Mouse (Mus musculus) adrenal gland, postnatal 4 days (tissue): Measurements from ENCODE around the gene Slc17a8. TPM values are rescaled to one million over a fixed set of nuclear protein-coding genes. Genes with fewer than 3 reads are reported as not detected.
"Not testable (repeated sequence)": the region's sequence is repeated elsewhere in the genome, so short reads cannot be mapped to it uniquely, and the experiment has no call there.

Experiments
- DNase-seq, 2 experiments: peaks; one replicate each; pipeline ENCODE4 v3.0.0; 2021 to 2022; ENCODE audit warnings: low spot score in 2 of 2, mixed read lengths in 2 of 2
- total RNA-seq, 2 experiments: library from RNA; stranded (reverse); gene quantifications; 2 replicates each; pipeline ENCODE4 v1.2.3; 2021

Gene Slc17a8
- total RNA-seq, 2 experiments from 2014 or later, result 0.17 TPM; not detected in 1

DNA sequence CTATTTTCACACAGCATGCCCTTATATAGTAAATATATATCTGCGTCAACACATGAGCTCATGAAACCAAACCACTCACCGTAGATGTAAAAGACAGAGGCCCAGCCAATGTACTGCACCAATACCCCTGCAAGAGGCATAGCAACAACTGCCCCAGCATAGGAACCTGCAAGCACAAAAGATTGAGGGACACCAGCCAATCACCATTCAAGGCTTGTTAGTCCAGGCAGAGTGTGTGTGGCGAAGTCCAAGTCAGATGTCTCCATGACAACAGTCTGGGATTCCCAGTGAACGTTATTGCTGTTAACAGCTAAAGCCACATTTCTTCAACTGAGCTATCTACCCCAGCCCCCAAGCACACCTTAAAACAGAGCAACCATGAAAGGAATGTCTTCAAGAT is 28.3 kb downstream of the Slc17a8 start:
- DNase-seq, result no peak

DNA sequence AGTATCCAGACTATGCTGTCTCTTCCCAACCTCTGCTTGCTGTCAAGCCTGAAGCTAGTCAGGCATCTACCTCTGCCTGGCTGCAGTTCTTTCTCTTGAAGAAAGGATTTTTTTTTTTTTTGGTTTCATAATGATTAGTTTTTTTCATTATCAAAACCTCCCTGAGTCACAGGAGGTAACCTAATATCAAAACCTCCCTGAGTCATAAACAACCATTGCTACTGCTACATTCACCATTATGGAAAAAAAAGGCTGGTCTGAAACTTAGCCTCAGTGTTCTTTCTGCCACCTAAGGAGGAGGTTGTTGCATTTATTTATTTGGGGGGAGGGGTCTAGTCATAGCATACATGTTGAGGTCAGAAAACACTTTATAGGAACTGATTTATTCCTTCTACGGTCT is 31.2 kb downstream of the Slc17a8 start:
- DNase-seq, result no peak

DNA sequence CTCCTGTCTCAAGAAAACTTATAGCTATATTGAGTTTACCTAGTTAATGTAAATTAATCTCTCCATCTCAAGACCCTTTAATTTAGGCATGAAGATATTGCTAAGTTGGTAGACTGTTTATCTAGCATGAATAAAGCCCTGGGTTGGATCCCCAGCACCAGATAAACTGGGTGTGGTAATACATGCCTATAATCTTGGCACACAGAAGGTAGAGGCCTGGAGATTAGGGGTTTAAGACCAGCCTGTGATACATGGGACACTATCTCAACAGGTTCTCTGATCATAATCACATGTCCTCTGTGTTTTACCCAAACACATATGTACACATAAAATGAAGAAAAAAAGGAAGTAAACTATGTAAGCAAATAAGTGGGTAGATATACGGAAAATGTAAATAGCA is 32.3 kb downstream of the Slc17a8 start:
- DNase-seq, result no peak

DNA sequence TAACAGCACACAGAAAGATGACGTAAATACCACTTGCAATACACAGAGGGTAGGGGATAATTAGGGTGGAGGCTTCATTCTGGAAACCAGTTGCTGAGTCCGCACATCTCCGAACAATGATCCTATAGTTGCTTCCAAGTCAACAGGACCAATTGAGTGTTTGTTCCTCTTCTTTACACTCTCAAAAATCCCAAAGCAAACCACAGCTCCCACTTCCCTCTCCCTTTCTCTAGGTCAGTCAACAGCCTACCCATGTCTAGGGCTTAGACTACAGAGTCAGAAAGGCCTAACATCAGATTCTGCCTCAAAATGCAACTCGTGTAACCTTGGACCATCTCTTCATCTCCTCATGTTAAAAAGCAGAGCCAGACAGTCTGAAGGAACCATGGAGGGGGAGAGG is 36.3 kb downstream of the Slc17a8 start:
- no peak for DNase-seq

DNA sequence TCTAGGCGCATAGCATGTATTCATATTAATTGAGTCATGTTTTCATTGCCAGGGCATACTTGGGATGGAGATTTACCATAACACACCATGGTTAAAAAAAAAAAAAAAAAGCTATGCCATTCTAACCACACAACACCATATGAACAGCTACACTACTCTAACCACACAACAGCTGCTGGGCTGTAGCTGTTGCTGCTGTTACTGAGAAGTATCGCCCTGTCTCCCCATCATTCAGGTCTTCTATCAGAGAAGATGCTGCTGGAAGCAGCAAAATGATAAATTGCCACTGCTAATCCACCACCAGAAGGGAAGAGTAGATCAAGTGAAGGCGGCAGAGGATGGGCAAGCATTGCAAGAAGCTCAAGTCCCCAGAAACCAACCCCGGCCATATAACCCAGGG is 42.3 kb downstream of the Slc17a8 start:
- no peak for DNase-seq

DNA sequence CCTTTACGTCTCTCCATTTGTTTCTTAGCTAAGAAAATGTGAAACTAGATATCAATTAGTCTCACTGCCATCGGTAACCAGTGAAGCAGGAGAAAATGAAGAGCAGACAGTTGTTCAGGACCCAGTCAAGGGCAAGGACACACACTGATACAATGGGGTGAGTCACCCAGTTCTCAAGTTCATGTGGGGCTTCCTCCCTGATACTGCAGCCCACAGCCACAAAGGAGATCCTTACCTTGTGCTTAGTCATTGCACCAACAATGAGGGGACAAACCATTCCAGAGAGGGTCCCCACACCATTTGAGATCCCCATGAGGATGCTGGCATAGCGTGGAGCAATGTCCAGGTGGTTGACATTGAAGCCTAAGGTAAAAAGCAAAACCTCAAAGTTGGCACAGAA is 43.4 kb downstream of the Slc17a8 start:
- no peak for DNase-seq

DNA sequence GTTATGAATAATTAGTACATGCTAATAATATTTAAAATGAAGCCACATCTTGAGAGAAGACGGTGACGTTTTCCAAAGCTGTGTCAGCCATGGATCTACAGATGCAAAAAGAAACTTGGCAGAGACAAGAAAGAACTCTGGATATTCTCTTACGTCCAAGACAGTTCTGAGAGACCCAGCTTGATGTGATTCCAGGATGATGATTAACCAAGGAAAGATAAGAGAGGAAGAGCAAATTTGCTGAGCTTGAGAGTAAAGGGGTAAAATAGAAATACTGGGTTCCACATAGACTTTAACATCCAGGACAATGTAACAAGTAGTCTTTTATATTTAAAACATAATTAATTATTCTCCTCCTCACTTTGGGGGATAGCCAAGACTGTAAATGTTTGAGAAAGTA is 47.6 kb downstream of the Slc17a8 start:
- no peak for DNase-seq

DNA sequence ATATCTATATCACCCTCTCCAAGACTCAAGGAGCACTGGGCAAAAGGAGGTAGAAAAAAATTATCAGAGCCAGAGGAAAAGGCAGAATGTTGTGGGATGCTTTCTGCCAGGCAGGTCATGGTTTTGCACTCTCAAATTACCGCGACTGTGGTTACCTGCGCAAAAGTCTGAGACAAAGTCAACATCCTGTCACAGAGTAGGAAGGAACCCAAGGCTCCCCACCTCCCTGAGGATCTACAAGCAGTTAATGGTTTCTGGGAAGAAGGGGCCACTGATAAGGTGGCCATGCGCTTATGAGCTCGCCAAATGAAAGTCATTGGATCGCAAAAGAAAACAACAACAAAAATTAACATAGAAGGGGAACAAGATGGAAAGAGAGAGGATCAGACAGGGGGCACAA is 48.1 kb downstream of the Slc17a8 start:
- no peak for DNase-seq

DNA sequence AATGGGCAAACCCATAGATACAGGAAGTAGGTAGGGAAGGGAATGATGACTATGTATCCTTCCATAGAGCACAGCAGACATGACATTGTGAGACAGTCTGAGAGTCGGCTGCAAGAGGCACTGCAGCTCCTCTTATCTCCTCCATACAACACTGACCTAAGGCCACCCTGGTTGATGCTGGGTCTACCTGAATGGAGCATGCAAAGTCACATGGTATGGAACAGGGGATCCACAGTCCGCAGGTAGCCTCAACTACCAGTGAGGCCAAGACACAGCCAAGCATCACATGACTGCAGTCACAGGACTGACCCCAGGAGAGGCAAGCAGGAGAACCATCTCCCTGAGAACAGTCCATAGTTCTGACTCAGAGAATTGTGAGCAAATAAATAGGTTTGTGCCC is 53.7 kb downstream of the Slc17a8 start:
- DNase-seq, result no peak

DNA sequence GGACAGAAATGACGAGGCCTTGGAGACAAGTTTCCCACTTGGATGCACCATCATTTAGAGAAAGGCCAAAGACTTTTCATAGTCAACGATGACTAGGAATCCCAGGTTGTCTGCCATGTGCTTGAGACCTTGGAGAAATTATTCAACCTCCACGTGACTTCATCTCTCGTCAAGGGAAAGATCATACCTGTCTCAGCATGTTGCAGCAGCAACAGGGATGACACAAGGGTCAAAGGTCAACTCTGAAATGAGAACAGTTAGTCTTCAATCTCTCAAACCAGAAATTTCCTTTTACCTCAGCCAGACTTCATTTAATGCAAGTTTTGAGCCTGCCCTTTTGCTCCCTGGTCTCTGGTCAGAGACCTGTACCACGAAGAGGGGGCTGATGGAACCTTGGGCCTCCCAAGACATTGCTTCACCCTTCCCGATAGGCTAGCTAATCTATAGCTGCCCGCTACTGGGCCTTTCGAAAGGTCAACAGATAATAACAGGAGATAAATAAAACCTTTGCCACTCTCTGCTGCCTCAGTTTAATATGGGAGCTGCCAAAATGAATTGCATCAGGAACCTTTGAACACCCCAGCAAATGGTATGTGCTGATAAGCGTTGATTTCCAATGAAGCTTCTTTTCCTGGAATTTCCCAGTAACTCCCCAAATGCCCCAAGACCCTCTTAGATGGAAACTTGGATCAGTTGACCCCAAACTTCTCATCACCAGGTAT is 55.6 kb downstream of the Slc17a8 start:
- no peak for DNase-seq

DNA sequence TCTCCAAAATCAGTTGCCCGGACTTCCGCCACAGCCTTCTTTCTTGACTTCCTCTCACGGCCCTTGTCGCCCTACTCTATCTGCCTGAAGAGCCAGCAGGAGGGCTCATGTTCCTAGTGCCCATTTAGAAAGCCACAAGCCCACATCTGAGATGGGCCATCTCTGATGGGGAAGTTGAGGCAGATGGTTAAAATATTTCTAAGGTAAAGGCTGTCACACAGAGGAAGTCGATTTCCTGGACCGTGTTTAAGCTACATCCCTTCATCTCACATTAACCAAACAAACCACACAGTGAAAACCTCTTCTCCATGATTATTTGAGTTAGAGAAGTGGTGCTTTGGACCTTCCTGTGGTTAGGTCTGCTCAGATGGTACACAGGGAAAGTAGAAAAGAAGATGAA is 58.9 kb downstream of the Slc17a8 start:
- DNase-seq, result no peak

DNA sequence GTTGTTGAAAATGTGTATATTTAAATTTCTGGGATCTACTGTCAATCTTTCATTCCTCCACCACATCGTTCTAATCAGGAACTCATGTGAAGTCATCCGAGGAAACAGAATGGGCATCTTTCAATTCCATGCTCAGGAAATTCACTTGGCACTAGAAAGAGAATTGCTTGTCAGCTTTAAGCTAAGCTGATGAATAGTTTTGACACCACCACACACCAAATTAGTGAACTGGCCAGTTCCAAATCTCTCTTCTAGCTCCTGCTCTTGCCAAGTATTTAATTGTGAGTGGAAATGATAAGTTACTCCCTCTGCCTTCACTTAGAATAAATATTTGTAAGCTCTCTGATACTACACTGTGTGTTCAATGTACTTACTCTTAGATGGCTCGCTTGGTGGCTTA is 61.7 kb downstream of the Slc17a8 start:
- no peak for DNase-seq

DNA sequence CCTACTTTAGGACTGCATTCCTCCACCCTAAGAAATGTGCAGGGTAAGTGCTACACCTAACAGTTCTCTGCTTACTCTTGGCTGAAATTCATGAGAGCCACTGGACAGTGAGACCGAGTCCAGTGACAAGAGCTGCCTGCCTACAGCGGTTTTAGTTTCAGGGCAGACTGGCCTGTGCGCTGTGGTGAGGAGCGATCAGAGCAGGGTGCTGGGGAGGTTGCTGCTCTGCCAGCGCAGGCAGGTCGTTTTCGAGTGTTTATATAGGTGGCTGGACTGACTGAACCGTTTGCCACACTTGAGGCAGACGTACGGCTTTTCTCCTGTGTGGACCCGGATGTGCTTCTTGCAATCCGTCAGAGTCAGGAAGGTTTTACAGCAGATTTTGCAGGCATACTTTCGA is 66.2 kb downstream of the Slc17a8 start:
- DNase-seq, result not testable (repeated sequence)

DNA sequence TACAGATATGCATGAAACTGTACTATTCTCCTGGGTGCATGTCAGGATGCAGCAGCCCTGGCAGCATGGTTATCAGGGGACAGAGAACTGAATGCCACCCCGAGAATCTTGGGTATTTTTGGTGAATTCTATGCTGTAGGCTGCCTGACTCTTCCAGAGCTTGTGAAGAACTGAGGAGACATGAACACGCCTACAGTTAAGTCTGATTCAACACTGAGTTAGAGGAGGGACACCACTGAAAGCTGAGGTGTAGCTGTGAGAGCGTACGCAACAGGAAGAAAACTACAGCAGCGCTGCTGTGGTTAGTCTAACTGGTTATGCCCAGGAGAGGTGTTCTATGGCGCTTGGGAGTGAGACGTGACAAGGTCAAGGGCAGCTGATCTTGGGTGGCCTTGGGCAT is 67.2 kb downstream of the Slc17a8 start:
- DNase-seq, result not testable (repeated sequence)

DNA sequence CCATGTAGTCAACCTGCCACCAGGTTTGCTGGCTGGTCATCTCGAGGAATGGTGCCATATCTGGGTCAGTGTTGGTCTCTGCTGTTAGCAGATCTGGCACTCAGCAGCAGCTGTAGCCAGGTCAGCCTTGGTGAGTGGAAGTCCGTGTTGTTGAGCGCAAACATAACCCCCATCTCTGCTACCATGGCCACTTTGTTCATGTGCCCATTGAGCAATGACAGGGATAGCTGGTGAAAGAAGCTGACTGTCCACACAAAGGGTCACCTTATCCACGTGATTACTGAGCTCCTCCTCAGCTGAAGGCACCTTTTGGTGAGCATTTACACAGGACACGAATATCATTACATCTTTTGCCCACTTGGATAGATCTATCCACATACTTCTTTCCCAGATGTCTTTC is 68.0 kb downstream of the Slc17a8 start:
- no peak for DNase-seq

DNA sequence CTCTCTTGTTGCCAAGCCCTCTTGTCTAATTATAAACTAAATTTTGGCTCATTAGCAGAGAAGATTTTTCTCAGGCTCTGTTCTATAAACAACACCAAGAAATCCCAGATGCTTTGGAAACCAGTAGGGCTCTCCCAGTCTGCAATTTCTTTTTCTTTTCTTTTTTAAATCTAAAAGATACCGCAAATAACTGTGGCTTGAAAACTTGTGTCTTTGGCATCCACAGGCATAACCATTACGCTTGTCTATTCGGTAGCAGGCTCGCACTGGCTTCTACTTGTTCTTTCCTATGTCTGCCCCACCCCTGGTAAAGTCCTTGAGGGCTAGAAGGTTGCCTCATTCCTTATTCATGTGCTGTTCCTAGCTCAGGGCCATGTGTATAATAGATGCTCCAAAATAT is 69.4 kb downstream of the Slc17a8 start:
- DNase-seq, result no peak

DNA sequence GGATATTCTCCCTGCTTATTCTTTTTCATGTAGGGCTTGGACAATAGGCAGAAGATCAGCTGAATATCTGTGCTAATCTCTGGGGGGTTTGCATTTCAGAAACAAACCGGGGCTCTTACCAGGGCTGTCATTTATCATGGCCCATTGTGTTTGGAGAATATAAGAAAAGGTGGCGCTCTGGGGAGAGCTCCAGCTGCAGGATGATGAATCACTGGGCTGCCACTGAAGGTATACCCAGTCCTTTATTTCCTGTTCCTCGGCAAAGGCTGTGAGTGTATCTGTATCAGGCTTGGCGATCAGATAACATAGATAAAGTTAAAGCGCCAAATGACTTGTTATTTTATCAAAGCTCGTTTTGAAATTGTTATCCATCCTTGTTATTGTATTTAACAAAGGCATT is 73.0 kb downstream of the Slc17a8 start:
- no peak for DNase-seq

DNA sequence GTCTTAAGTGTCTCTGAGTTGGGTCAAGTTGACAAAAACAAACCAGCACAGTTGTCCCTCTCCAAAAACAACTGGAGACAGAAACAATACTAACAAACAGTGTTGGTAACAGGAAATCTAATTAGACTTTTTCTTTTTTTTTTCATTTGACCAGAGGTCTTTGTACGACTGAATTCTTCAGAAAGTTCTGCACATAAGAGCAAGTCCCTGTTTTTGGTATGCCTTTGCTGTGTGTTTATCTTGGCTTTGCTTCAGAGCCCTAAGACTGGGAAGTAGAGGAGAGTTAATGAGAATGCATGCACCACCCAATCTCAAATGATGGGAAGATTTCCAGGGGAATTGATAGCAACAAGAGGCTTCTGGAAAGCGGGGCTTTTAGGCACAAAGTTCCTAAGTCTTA is 74.1 kb downstream of the Slc17a8 start:
- DNase-seq, result no peak

DNA sequence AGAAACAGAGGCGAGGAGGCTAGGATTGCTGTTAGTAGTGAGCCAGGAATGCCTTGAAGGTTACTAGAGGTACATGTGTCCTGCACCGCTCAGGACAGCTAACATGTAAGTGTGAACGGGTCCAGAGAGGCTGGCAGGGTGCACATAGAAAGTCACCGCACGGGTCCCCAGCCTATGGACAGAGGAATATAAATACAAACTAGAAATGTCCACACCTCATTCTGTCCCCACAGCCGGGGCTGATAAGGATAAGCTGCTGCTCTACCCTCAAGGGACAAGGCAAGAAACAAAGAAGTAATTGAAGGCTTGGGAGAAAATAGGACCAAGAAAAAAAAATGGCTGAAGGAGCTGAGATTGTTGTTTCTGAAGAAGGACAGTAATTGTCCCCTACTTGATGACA is 77.2 kb downstream of the Slc17a8 start:
- DNase-seq, result no peak

DNA sequence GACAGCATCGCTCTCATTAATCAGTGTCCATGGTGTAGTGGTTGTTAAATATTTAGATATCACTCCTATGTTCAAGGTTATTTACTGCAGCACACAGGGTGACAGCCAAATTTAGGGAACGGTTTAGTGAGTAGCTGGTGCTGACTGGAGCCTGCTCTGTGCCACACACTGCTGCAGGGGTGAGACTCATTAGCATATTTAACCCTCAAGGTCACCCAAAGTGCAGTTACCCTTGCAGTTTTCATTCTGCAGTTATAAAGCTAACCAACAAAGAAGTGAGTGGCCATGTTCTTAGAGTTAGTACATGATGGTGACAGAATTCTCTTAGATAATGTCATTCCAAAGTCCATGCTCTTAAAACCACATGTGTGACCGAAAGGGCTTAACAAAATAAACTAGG is 78.7 kb downstream of the Slc17a8 start:
- DNase-seq, result no peak

DNA sequence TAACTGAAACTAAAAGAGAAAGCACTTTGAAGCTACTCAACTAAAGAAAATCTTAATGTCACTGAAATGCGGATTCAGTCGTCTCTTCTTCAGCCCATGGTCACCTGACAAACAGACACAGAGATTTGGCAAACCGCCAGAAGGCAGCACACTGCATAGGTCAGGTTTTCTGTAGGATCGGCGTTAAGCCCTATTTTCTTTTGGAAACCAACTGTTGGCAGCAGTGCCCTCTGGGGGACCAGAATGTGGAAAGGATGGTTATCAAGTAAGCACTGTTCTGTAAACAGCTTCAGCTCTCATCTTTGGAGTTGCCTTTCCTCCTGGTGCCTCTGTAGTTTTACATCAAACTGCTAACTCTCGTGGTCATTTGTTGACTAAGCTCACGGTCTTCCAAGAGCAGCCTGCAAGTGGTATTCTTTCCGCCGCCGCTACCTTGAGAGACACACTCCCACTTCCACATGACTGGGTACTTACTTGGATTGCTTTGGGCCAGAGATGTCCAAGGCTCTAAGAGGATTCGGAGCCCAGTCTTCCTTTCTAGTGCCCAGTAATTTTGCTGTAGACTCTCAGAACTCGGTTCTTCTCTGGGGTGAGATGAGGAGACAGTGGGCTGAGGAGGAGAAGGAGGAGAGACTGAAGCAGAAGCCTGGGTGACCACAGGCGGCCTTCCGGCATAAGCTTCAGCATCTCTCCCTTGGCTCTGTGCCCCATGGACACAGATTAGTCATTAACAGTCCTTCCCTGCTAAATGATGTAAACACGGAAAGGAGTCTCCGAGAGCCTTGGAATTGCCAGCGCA is 87.9 kb downstream of the Slc17a8 start, which contains the start of gene Nr1h4:
Gene Nr1h4, minus strand, starts transcription at position 657 of the 799 bp plus-strand sequence.
- DNase-seq, result peak; percentile 18 to 54

DNA sequence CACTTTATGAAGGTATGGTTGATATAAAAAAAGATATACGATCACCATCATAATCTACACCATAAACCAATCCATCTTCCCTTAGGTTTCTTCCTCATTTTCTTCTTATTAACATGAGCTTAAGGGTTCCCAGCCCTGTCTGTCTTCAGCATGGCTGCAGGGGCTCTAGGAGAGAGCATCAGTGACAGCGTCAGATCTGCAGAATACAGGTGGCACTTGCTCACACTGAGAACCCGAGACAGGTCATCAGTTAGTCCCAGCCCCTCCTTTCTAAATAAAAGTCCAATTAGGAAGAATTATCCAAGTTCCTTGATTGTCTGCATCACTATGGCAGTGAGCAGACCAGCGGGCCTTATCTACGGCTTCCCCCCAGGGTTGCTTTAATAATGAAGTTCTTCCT is 88.6 kb downstream of the Slc17a8 start:
- no peak for DNase-seq

DNA sequence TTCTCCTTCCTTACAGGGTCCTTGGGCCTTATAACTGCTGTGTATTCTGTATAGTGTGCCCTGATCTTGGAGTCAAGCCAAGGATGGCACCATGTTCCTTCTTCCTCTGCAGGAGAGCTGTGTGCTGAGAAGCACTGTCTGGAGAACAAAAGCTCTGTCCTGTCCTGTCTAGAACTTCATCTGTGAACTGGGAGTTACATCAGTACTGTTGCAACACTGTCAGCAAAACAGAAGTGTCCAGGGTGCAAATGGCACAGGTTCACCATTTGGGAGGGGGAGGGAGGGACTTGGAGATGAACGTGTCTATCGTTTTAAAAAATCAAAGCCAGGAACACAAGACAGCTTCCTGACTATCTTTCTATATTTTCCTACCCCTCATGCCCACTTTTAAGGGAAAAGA is 89.1 kb downstream of the Slc17a8 start:
- DNase-seq, result no peak
